Mouse (Mus musculus): ENCODE measurements around the gene Morn1. TPM values are rescaled to one million over a fixed set of nuclear protein-coding genes. Genes with fewer than 3 reads are reported as not detected.

Gene Morn1
- polyA plus RNA-seq, 1 experiment from 2014 or later: 8.9 TPM

- Histone ChIP-seq H3K27me3 (no peaks in the 10 kb centered on the region), H3K36me3 (no peaks in the 10 kb centered on the region), H3K4me2 (replicated peaks) (no peak overlapping the region), H3K9ac (replicated peaks) (no peak overlapping the region), H3K9me3 (no peaks in the 10 kb centered on the region), H3K4me3 (no peak overlapping the region), H3K27ac (replicated peaks) (no peak overlapping the region), H3K4me1 (peaks cover 57% of the 10 kb centered on the region)
- peak; percentile 16; the same call in 1 of the 2 replicates for ATAC-seq (replicated peaks)
- 43% methylated on average over 7 of the region's 7 CpGs for WGBS
These were observed 103.9 kb downstream of the Morn1 start for GRCm38 (mm10) chr4:155190275-155190674.

Other genes starting within 250 kb of the Morn1 start
- gene Ttc34, start 249.1 kb upstream of the Morn1 start, polyA plus RNA-seq (2015; fragmentation: Nextera tagmentation; extraction: Ambion mirVana): 1.3 TPM in 2 replicates
- 0.36 and 0.56 TPM in 2 replicates for gene Mmel1, start 217.0 kb upstream of the Morn1 start, polyA plus RNA-seq (2015; fragmentation: Nextera tagmentation; extraction: Ambion mirVana)
- gene Fam213b, start 187.4 kb upstream of the Morn1 start, polyA plus RNA-seq (2015; fragmentation: Nextera tagmentation; extraction: Ambion mirVana): 36.8 and 40.5 TPM in 2 replicates
- gene Tnfrsf14, start 158.0 kb upstream of the Morn1 start, polyA plus RNA-seq (2015; fragmentation: Nextera tagmentation; extraction: Ambion mirVana): 0.36 TPM in 1 of 2 replicates, not detected in the other
- gene Hes5, start 125.7 kb upstream of the Morn1 start, polyA plus RNA-seq (2015; fragmentation: Nextera tagmentation; extraction: Ambion mirVana): 125 and 127 TPM in 2 replicates
- gene Pank4, start 122.5 kb upstream of the Morn1 start, polyA plus RNA-seq (2015; fragmentation: Nextera tagmentation; extraction: Ambion mirVana): 43.5 and 48.9 TPM in 2 replicates
- 10.0 and 12.7 TPM in 2 replicates for gene Plch2, start 29.8 kb upstream of the Morn1 start, polyA plus RNA-seq (2015; fragmentation: Nextera tagmentation; extraction: Ambion mirVana)
- 22.0 and 23.5 TPM in 2 replicates for gene Pex10, start 19.6 kb upstream of the Morn1 start, polyA plus RNA-seq (2015; fragmentation: Nextera tagmentation; extraction: Ambion mirVana)
- 127 TPM in 2 replicates for gene Rer1, start 195 bp upstream of the Morn1 start, polyA plus RNA-seq (2015; fragmentation: Nextera tagmentation; extraction: Ambion mirVana)
- gene Ski, start 136.0 kb downstream of the Morn1 start, polyA plus RNA-seq (2015; fragmentation: Nextera tagmentation; extraction: Ambion mirVana): 14.3 TPM in 2 replicates
- gene Faap20, start 163.2 kb downstream of the Morn1 start, polyA plus RNA-seq (2015; fragmentation: Nextera tagmentation; extraction: Ambion mirVana): 88.2 and 89.3 TPM in 2 replicates

Measured in forebrain, embryonic 15.5 days (tissue).